Mouse (Mus musculus) lung, embryonic 14.5 days (tissue): ENCODE measurements at regions not wholly inside any gene's neighbourhood (a gene's known extent, or its start where the extent isn't known, plus 50 kb on each side); places are given as distances from the start of the nearest gene placed in this dataset.

Experiments used
- ATAC-seq: fragments of 200-750 bp; cut with Nextera tagmentation; 2 replicates; pipeline ENCODE4 v1.8.0; 2017; ENCODE audit warnings: mild to moderate bottlenecking, moderate TSS enrichment, moderate library complexity; ENCODE audit not compliant: insufficient read depth
- DNase-seq: peaks from one replicate; pipeline ENCODE4 v3.0.0-alpha.2; 2015
- H3K27ac ChIP-seq: fragments of 300-500 bp; sonication (generic); 2 replicates; pipeline ENCODE4 v1.5.1; 2014; ENCODE audit warnings: low read depth, mild to moderate bottlenecking, moderate library complexity
- H3K27me3 ChIP-seq: fragments of 300-500 bp; sonication (generic); 2 replicates; pipeline ENCODE4 v1.6.1; 2014; ENCODE audit warnings: low read length, control low read depth; ENCODE audit not compliant: insufficient read depth
- H3K36me3 ChIP-seq: fragments of 300-500 bp; sonication (generic); 2 replicates; pipeline ENCODE4 v1.6.1; 2014; ENCODE audit warnings: control low read depth; ENCODE audit not compliant: insufficient read depth
- H3K4me1 ChIP-seq: fragments of 300-500 bp; sonication (generic); 2 replicates; pipeline ENCODE4 v1.6.1; 2014; ENCODE audit warnings: antibody characterized with exemption, control low read depth; ENCODE audit not compliant: insufficient read depth
- H3K4me2 ChIP-seq: fragments of 300-500 bp; sonication (generic); 2 replicates; pipeline ENCODE4 v1.6.1; 2014; ENCODE audit warnings: mild to moderate bottlenecking
- H3K4me3 ChIP-seq: fragments of 300-500 bp; sonication (generic); 2 replicates; pipeline ENCODE4 v1.5.1; 2014; ENCODE audit warnings: low read depth, low read length
- H3K9ac ChIP-seq: fragments of 300-500 bp; sonication (generic); 2 replicates; pipeline ENCODE4 v1.6.1; 2014
- H3K9me3 ChIP-seq: fragments of 300-500 bp; sonication (generic); 2 replicates; pipeline ENCODE4 v1.6.1; 2016; ENCODE audit warnings: low read depth, low read length, control low read depth
- CTCF ChIP-seq: IDR thresholded peaks from 2 replicates; pipeline ENCODE4 v1.5.1; 2016; ENCODE audit warnings: antibody characterized with exemption, low read depth
- WGBS: fragments of 180-500 bp; shearing (Covaris S2); extraction: QIAGEN DNeasy Blood & Tissue Kit; methylation state at CpG from one replicate; pipeline ENCODE4 v1.1.7; 2014; 5-methylcytosine and 5-hydroxymethylcytosine counted together

DNA sequence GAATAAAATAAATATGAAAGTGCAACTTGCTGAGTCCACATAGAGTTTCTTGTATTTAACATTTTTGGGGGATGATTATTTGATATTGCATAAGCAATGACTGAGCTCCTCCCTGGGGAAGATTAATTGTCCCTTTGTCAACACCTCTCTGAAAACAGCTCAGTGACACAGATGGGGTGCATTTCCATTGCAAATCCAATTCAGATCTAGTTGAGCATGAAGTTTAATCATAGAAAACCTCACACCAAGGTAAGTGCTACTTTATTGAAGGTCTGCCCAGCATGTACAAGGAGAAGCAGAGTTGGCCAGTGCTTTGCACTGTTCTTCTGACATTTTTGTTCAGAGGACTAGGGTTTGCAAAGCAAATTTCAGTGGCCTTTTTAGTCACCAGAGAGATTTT is 827.5 kb upstream of the Cdh6 start:
- DNase-seq, result no peak
- TF ChIP-seq CTCF, result no peak
- H3K4me3 ChIP-seq, result no peak overlapping the region

GRCm38 (mm10) chr15:13989768-13990167 is 816.3 kb upstream of the Cdh6 start:
- no peak for TF ChIP-seq CTCF
- Histone ChIP-seq H3K9me3 (no peaks in the 10 kb centered on the region), H3K9ac (no peak overlapping the region), H3K4me3 (no peak overlapping the region), H3K27me3 (no peaks in the 10 kb centered on the region), H3K36me3 (no peaks in the 10 kb centered on the region), H3K27ac (no peak overlapping the region), H3K4me1 (no peaks in the 10 kb centered on the region), H3K4me2 (no peak overlapping the region)
- WGBS, result 74% methylated on average over 3 of the region's 3 CpGs
- ATAC-seq, result no peak
- no peak for DNase-seq

More for the DNA sequence above, 827.5 kb upstream of the Cdh6 start:
- no peak overlapping the region for H3K9ac ChIP-seq
- H3K27ac ChIP-seq, result no peak overlapping the region
- H3K9me3 ChIP-seq, result no peaks in the 10 kb centered on the region
- no peak overlapping the region for H3K4me2 ChIP-seq
- no peaks in the 10 kb centered on the region for H3K27me3 ChIP-seq
- no peaks in the 10 kb centered on the region for H3K36me3 ChIP-seq
- no peaks in the 10 kb centered on the region for H3K4me1 ChIP-seq
- no peak for ATAC-seq

- Histone ChIP-seq H3K27me3 (no peaks in the 10 kb centered on the region), H3K4me3 (no peak overlapping the region), H3K4me1 (no peaks in the 10 kb centered on the region), H3K27ac (no peak overlapping the region), H3K9me3 (no peaks in the 10 kb centered on the region), H3K36me3 (no peaks in the 10 kb centered on the region), H3K4me2 (no peak overlapping the region), H3K9ac (no peak overlapping the region)
- peak; percentile 8 for DNase-seq
- no peak for TF ChIP-seq CTCF
- no peak for ATAC-seq
- WGBS, result 73% methylated on average over 8 of the region's 8 CpGs
Measured at GRCm38 (mm10) chr15:13988919-13989510, 815.5 kb upstream of the Cdh6 start.

DNA sequence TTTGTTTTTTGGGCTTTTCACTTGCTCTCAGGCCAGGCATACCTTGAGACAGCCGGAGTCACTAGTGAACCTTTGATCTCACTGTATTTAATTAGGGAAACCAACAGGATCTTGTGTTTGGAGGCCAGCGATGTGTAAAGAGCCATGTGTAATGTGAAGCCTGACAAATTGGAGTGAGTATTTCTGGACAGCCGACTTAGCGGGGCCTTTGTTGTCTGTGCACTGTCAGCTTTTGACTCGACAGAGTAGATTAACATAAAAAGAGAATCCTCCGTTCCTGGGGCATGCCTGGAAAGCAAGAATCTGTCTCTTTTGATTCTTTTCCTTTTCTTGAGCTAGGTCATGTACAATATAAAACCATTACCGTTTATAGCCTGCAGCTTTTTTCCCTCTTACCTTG is 796.3 kb upstream of the Cdh6 start:
- H3K9me3 ChIP-seq, result no peaks in the 10 kb centered on the region
- H3K27me3 ChIP-seq, result no peaks in the 10 kb centered on the region
- no peak overlapping the region for H3K9ac ChIP-seq
- no peak overlapping the region for H3K4me3 ChIP-seq
- DNase-seq, result no peak
- H3K4me2 ChIP-seq, result no peak overlapping the region
- no peak overlapping the region for H3K27ac ChIP-seq
- H3K36me3 ChIP-seq, result no peaks in the 10 kb centered on the region
- TF ChIP-seq CTCF, result no peak
- WGBS, result 32% methylated on average over 7 of the region's 7 CpGs
- no peaks in the 10 kb centered on the region for H3K4me1 ChIP-seq
- ATAC-seq, result no peak
